Mouse (Mus musculus): ENCODE results near the gene Rasd1. TPM values are rescaled to one million over a fixed set of nuclear protein-coding genes. Genes with fewer than 3 reads are reported as not detected.

Rasd1 gene
- 2.1 and 3.4 TPM in 2 replicates for total RNA-seq (2017)

DNA sequence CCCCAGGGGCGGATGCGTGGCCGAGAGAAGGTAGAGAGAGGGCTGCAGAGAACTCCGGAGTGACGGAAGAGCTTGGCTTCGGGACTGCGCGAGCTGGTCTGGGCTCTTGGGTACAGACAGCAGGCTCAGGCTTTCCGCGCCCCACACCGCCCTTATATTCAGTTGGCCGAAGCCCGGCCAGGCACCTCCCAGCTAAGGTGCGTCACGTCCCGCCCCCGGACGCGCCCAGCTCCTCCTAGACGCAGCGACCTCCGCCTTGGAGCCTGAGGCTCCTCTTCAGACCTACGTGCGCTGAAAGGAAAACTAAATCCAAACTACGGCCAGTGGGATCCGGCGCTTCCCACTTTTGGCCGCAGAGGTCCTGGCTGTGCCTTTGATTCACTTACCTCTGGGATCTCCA, at the start of gene Rasd1:
Gene Rasd1 (minus strand): TSS at position 127 of the 400 bp plus-strand sequence.
- peak; percentile 75 to 79 for ATAC-seq (replicated peaks in 1 of 2; ENCODE audit: insufficient read depth in 1 of 2, low FRiP score in 2 of 2, low TSS enrichment in 1 of 2, low read depth in 1 of 2, poor library complexity in 2 of 2, severe bottlenecking in 2 of 2)

DNA sequence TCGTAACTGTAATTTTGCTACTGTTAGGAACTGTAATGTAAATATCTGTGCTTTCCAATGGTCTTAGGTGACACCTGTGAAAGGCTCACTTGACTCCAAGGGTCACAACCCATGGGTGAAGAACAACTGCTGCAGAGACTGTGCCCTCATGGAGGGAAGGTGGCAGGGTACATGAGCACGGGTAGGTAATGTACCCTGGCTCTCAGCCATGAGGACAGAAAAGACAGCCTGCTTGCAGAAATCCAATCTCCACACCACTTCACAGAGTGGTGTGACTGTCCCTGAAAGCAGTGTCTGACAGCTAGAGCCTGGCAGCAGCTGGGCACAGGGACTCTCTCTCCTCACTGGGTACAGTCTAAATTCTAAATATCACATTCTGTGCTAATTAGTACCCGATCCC, 46.8 kb upstream of the Rasd1 start:
- no peak for ATAC-seq (replicated peaks in 1 of 2; ENCODE audit: insufficient read depth in 1 of 2, low FRiP score in 2 of 2, low TSS enrichment in 1 of 2, low read depth in 1 of 2, poor library complexity in 2 of 2, severe bottlenecking in 2 of 2)

DNA sequence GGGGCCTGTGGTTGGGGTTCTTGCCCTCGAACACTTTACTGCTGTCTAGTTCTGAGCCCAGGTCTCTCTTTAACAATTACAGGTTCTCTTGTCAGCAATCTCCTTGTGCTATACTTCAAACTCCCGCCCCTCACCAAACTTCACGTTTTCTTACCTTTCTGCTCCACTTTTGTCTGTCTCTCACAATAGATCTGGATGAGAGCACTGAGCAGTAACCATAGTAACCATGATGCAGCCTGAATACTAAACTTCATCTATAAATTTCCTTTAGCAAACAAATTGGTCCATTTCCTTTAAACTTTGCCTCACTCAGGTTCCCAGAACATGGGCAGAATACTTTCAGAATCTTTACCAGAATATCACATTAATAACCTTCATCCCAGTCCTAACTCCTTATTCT, 44.7 kb upstream of the Rasd1 start:
- no peak for ATAC-seq (replicated peaks in 1 of 2; ENCODE audit: insufficient read depth in 1 of 2, low FRiP score in 2 of 2, low TSS enrichment in 1 of 2, low read depth in 1 of 2, poor library complexity in 2 of 2, severe bottlenecking in 2 of 2)

DNA sequence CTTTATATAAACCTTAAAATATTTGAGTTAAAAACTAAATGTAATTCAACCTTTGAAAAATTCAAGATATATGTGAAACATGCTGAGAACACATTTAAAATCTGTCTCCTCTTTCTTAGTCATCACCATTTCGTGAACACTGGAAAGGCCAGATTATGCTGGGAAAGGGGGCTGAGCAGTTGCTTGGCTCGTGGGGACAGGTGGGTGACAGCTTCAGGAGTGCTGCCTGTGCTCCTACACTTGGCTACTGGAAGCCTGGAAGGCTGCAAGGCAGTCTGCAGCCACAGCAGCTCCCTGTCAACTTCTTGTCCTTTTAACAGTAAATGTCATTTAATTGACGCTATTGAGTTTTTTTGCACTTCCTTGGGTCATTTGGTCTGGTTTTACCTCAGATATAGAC, 41.1 kb upstream of the Rasd1 start:
- no peak for ATAC-seq (replicated peaks in 1 of 2; ENCODE audit: insufficient read depth in 1 of 2, low FRiP score in 2 of 2, low TSS enrichment in 1 of 2, low read depth in 1 of 2, poor library complexity in 2 of 2, severe bottlenecking in 2 of 2)

DNA sequence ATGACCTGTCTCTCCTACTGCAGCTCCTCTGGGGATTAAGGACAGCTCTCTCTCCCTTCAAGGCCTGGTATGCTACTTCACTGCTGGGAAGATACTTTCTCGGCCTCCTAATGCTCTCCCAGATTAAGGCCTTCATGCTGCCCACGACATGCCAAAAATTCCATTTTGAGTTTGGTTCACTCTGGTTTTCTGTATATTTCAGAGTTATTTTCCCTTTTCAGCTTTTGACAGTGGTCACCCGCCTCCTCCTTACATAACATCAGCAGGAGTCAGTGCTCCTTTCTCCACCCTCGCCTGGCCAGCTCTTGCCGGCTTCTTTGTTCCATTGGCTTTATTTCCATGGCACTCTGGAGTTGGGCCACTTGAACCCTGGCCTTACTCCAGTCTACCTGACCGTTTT, 40.0 kb upstream of the Rasd1 start:
- ATAC-seq (replicated peaks in 1 of 2; ENCODE audit: insufficient read depth in 1 of 2, low FRiP score in 2 of 2, low TSS enrichment in 1 of 2, low read depth in 1 of 2, poor library complexity in 2 of 2, severe bottlenecking in 2 of 2) = no peak

DNA sequence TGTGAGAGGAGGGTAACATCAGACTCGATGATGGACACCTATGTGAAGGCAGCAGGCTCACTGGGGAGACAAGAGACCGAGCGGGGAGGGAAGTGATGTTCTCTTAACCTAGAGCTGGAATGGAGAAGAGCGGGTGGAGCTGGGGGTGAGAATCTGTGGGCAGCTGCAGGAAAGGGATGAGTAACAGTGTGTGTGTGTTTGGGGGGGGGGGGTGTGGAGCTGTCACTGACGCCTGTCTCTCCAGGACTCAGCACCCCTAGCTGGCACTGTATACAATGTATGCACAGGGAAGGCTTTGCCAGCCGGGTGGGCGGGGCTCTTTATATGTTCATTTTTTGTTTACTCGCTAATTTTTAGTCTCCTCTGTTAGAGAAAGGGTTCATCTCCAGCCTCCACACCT, 39.1 kb upstream of the Rasd1 start:
- ATAC-seq (replicated peaks in 1 of 2; ENCODE audit: insufficient read depth in 1 of 2, low FRiP score in 2 of 2, low TSS enrichment in 1 of 2, low read depth in 1 of 2, poor library complexity in 2 of 2, severe bottlenecking in 2 of 2) = no peak

DNA sequence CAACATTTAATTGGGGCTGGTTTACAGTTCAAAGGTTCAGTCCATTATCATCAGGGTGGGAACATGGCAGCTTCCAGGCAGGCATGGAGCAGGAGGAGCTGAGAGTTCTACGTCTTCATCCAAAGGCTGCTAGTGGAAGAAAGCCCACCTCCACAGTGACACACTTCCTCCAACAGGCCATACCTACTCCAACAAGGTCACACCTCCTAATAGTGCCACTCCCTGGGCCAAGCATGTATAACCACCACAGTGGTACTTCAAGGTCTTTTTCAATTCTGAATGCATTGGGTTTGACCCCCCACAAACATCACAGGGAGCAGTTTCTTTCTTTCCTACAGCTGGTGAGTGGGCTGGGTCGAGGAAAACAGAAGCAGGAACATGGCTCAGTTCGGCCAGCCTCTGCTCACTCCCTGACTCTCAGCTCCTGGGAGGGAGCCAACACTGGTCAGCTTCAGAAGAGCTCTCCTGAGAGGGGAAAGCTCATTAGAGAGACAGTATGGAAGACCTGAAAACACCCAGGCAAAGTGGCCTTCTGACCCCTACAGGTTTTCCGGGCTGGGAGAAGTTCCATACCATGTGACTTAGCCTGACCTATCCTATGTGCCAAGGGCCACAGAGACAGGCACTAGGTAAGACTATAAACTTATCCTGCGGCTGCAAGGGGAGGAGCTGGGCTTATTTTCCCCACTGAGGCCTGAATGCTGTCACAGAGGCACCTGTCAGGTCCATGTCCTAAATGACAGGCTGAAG, 36.7 kb upstream of the Rasd1 start:
- no peak for ATAC-seq (replicated peaks in 1 of 2; ENCODE audit: insufficient read depth in 1 of 2, low FRiP score in 2 of 2, low TSS enrichment in 1 of 2, low read depth in 1 of 2, poor library complexity in 2 of 2, severe bottlenecking in 2 of 2)

DNA sequence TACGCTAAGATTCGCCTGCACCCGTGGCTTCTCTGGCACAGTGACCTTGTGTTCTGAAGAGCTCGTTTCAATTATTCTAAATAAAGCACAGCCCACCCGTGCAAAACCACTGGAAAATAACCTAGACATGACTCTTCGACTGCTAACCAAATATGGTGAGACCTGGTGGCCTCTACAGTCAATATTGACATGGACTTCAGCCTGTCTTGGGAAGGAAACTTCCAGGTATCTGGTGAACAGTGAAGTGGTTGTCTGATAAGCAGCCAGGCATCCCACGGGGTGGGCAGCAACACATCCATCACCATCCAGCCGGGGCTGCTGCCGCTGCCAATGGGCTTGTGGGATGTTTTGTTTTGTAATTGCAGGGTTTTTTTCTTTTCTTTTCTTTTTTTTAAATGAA, 29.6 kb upstream of the Rasd1 start:
- no peak for ATAC-seq (replicated peaks in 1 of 2; ENCODE audit: insufficient read depth in 1 of 2, low FRiP score in 2 of 2, low TSS enrichment in 1 of 2, low read depth in 1 of 2, poor library complexity in 2 of 2, severe bottlenecking in 2 of 2)

DNA sequence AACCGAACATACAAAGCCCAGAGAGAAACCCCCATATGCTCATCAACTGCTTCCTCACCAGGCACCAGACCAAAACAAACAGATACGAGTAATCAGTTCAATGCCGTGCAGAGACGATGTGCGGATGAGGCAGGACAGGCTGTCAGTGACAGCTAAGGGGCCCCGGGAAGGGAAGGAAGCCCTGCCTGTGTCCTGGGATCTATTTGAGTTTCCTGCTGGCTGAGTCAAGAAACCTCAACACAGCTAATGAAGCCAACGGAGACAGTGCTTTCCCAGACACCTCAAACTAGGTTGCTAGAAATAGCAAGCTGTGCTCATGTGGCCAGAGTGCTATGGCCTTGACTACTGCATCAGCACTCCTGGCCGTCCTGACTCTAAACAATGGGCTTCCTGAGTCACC, 26.6 kb upstream of the Rasd1 start:
- ATAC-seq (replicated peaks in 1 of 2; ENCODE audit: insufficient read depth in 1 of 2, low FRiP score in 2 of 2, low TSS enrichment in 1 of 2, low read depth in 1 of 2, poor library complexity in 2 of 2, severe bottlenecking in 2 of 2) = no peak

DNA sequence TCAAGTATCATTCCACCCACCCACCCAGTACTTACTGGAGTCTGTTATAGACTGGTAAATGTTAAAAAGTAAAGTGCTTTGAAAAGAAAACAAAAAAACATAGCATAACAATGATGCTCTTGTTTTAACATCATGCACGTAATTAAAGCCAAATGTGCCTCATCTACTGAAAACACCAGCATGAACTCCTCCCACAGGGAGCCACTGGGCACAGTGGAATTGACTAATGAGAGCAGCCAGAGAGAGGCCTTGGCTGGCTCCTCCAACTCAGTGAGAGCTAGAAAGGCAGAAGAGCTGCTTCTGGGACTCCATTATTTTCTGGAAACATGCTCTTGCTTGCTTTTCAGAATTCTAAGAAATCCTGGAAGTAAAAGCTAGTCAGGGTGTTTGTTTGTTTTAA, 24.7 kb upstream of the Rasd1 start:
- no peak for ATAC-seq (replicated peaks in 1 of 2; ENCODE audit: insufficient read depth in 1 of 2, low FRiP score in 2 of 2, low TSS enrichment in 1 of 2, low read depth in 1 of 2, poor library complexity in 2 of 2, severe bottlenecking in 2 of 2)

DNA sequence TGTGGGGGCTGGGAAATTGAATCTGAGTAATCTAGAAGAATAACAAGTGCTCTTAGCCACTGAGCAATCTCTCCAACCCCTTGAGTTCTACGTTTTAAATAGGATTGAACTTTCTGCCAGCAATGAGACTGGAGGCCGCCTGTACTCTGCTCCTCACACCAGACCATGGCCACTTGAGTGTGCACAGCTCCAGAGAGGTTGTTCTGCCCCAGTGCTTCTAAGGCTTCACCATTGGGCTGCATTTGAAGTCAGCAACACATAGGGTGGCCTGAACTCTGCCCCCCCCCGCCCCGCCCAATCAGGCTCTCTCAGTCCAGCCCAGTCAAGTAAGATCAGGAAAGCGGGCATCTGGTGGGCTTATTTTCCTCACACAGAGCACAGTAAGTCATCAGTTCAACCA, 13.1 kb upstream of the Rasd1 start:
- ATAC-seq (replicated peaks in 1 of 2; ENCODE audit: insufficient read depth in 1 of 2, low FRiP score in 2 of 2, low TSS enrichment in 1 of 2, low read depth in 1 of 2, poor library complexity in 2 of 2, severe bottlenecking in 2 of 2) = no peak

DNA sequence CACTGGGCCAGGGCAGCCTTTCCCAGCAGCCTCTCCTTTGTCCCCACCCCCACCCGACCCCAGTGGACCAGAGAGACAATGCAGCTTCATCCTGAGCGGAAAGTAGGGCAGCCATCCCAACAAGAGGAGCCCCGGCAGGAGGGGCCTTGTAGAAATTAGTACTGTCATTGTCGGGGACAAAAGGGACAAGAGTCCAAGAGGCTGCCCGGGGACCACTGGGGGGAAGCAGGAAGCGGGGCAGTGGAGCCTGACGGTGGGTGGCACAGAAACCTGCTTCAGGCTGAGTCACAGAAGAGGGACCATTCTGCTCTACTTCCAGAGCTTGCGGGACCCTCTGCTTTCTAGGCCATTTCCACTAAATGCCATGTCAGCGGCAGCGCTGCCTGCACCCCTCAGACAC, 10.5 kb upstream of the Rasd1 start:
- no peak for ATAC-seq (replicated peaks in 1 of 2; ENCODE audit: insufficient read depth in 1 of 2, low FRiP score in 2 of 2, low TSS enrichment in 1 of 2, low read depth in 1 of 2, poor library complexity in 2 of 2, severe bottlenecking in 2 of 2)

DNA sequence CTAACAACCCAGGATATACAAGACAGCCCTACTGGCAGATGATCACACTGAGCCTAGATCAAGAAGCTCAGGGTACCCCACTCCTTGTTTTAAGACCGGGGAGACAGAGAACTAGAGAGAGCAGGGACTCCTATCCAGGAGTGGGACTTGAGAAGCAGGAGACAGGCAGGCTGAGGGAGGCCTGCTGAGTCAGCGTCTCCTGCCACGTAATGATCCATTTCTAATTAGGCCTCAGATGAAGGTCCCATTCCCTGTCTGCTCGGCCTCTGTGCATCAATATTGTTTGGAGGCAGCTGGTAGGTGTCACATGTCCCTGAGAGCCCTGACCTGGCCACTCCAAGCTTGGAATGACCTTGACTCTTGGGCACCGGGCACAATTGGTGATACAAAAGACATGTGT, 8.6 kb upstream of the Rasd1 start:
- ATAC-seq (replicated peaks in 1 of 2; ENCODE audit: insufficient read depth in 1 of 2, low FRiP score in 2 of 2, low TSS enrichment in 1 of 2, low read depth in 1 of 2, poor library complexity in 2 of 2, severe bottlenecking in 2 of 2) = no peak

DNA sequence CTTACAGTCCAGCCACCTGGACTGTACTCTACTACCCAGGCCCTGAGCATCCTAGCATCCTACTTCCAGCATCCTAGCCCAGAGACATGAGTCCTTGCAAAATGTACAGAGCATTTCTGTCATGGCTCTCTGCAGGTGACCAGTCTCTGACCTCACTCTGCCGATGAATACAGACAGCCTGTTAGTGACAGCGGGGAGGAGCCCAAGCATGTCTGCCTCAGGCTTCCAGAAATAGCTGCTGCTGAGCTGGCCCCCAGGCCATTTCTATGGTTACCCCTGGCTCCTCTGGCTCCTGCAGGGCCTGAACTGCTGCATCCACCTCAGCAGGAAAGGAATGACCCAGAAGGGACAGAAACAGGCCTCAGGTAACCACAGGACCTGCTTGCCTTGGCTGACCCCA, 6.9 kb upstream of the Rasd1 start:
- ATAC-seq (replicated peaks in 1 of 2; ENCODE audit: insufficient read depth in 1 of 2, low FRiP score in 2 of 2, low TSS enrichment in 1 of 2, low read depth in 1 of 2, poor library complexity in 2 of 2, severe bottlenecking in 2 of 2) = no peak

DNA sequence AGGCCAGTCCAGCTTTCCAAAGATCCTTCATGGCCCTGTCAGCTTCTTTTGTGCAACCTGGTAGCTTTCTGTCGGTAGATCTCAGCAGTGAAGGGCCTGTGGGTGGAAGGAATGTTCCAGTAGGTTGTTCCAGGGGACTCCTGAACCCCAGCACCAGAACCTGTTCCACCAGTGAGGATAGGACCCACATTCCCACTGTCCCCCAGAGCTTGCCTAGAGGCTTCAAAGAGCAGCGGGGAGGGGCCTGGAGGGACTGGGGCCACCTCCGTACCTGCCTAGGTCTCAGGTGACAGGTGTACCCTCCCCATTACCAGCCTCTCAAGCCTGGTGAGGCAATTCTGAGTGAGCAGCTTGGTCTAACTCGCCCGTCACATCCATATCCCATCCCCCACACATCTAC, 6.0 kb upstream of the Rasd1 start:
- ATAC-seq (replicated peaks in 1 of 2; ENCODE audit: insufficient read depth in 1 of 2, low FRiP score in 2 of 2, low TSS enrichment in 1 of 2, low read depth in 1 of 2, poor library complexity in 2 of 2, severe bottlenecking in 2 of 2) = no peak

DNA sequence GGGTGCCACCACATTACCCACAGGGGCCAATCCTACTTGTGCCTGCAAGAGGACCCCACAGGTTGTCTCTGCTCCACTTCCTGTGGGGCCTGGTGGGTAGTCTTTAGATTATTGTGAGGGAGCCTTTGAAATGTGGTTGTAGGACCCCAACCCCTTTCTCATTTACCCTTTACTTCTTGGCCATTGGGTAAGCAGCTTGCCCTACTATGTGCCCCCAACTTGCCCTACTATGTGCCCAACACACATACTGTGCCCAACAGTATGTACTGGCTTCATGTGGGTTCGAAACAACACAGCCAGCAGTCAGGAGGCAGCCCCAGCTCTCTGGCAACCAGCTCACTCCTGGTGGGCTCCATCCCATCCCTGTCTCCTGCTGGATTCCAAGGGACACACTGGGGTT, 3.0 kb upstream of the Rasd1 start:
- no peak for ATAC-seq (replicated peaks in 1 of 2; ENCODE audit: insufficient read depth in 1 of 2, low FRiP score in 2 of 2, low TSS enrichment in 1 of 2, low read depth in 1 of 2, poor library complexity in 2 of 2, severe bottlenecking in 2 of 2)

DNA sequence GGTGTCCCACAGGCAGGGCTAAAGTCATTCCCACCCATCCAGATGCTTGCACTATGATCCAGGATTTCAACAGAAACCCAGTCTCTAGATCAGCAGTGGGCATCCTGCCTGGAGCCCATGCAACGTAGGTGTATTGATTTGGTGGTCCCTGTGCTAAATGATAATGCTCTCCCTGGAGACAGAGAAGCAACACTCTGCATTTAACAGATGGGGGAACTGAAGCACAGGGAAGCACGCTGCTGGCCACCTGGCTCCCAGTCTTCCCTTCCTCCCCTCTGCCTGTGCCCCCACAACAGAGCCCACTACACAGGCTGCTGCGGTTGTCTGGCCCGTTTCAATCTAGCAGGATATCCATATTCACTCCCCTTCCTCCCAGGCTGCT, 1.3 kb upstream of the Rasd1 start:
- ATAC-seq (replicated peaks in 1 of 2; ENCODE audit: insufficient read depth in 1 of 2, low FRiP score in 2 of 2, low TSS enrichment in 1 of 2, low read depth in 1 of 2, poor library complexity in 2 of 2, severe bottlenecking in 2 of 2) = no peak

DNA sequence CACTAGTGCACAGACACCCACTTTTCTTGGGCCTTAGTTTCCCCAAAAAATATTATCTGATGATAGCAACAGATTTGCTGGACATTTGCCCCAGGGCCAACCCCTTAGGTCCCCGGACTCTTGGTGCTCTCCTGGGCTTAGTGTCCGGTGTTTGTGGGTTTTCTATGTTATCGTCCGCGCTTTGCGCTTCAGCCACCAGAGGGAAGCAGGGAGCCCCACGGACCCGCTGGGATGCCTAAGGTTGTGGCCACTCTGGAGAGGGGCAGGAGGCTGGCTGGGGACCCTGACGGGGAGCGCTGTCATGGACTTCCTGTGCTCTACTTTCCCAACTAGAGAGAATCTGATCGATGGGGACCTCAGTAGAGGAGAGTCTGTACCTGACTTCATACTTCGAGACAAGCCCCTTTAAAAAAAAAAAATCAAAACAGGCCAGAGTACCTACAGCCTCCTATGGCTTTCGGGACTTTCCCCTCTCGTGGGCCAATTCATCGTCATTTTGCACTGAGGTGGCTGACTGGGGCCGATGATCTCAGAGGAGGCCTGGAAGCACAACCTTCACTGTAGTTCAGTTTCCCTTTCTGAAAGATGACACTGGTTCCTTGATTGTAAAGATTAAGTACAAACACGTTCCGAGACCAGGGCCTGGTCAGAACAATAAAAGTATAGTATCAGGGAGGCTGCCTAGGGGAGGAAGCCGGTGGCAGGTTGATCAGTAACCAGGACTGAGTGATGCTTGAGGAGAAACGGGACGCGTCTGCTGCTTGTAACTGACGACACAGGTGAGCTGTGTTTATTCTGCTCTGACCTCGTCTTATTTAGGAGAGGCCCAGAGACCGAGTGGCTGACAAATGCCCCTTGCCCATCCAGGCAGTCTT, 720 bp upstream of the Rasd1 start:
- peak; percentile 70 to 76 for ATAC-seq (replicated peaks in 1 of 2; ENCODE audit: insufficient read depth in 1 of 2, low FRiP score in 2 of 2, low TSS enrichment in 1 of 2, low read depth in 1 of 2, poor library complexity in 2 of 2, severe bottlenecking in 2 of 2)

All from hematopoietic stem cell, adult 5-6 weeks (primary cell).